Mouse (Mus musculus): ENCODE results near the gene Bpgm. TPM values are rescaled to one million over a fixed set of nuclear protein-coding genes. Genes with fewer than 3 reads are reported as not detected.

Bpgm gene
- polyA plus RNA-seq (2015; fragmentation: Illumina TruSeq; extraction: RNeasy Lipid Tissue Mini Kit (QIAGEN cat#74804); ENCODE audit: insufficient read depth, low replicate concordance) = 303 TPM

DNA sequence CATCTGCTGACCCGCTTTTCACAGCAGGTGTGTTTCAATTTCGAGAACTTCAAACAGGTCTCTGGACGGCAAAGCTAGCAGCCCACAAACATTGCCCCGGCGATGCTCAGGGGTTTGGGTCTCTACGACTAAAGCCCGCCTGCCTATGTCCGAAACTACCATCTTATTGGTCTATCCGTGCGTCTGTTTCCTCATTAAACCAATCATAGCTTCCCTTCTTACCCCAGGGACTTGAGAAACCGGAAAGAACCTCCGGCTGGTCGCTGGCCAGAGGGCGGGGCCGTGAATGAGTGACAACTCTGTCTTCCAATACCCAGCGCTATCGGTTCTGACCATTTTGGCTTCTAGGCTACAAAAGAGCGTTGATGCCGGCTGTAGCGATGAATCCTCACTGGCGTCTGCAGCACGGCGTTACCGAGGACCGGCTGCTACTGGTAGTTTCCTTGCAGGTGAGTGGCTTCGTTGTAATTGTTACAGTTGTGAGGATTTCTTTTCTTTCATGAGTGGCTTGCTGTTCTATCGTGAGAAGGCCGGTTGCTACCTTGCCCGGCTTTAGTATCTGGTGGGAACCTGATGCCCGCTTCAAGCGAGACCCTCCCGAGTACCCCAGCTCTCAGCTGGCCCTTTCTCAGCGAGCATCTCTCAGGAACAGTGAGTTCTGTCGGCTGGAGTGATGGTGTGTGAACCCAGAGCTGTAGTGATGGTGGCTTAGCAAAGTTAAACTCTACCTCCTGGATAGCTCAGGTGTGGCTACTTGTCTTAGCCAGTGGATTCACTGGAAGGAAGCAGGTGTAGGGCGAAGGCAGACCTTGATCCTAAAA is at the start of gene Bpgm:
Gene Bpgm, plus strand, starts transcription at position 234 of the 821 bp plus-strand sequence.

Other genes starting within 250 kb of the Bpgm start
- gene Akr1b3, start 158.7 kb upstream of the Bpgm start, polyA plus RNA-seq (2015; fragmentation: Illumina TruSeq; extraction: RNeasy Lipid Tissue Mini Kit (QIAGEN cat#74804); ENCODE audit: insufficient read depth, low replicate concordance) = 138 TPM
- 11.6 TPM for gene Akr1b8, start 122.1 kb upstream of the Bpgm start, polyA plus RNA-seq (2015; fragmentation: Illumina TruSeq; extraction: RNeasy Lipid Tissue Mini Kit (QIAGEN cat#74804); ENCODE audit: insufficient read depth, low replicate concordance)
- 62.1 TPM for gene Akr1b10, start 92.0 kb upstream of the Bpgm start, polyA plus RNA-seq (2015; fragmentation: Illumina TruSeq; extraction: RNeasy Lipid Tissue Mini Kit (QIAGEN cat#74804); ENCODE audit: insufficient read depth, low replicate concordance)
- 6.9 TPM for gene Akr1b7, start 63.9 kb upstream of the Bpgm start, polyA plus RNA-seq (2015; fragmentation: Illumina TruSeq; extraction: RNeasy Lipid Tissue Mini Kit (QIAGEN cat#74804); ENCODE audit: insufficient read depth, low replicate concordance)
- gene Cald1, start 122.3 kb downstream of the Bpgm start, polyA plus RNA-seq (2015; fragmentation: Illumina TruSeq; extraction: RNeasy Lipid Tissue Mini Kit (QIAGEN cat#74804); ENCODE audit: insufficient read depth, low replicate concordance) = 109 TPM

All from spleen, adult 10 weeks (tissue).